In genomic region chr3:85362883-85363282, GRCm38 (mm10) we compare ENCODE assay signal across 15 mouse cellular contexts.
DNase-seq lines count a peak whose midpoint lies in the region; ATAC-seq and TF ChIP-seq lines count a peak whose summit lies in the region.
"Had no signal": no experiment of that assay in that cellular context is flagged by ENCODE, and none has a peak within 500 bp of the region (broad histone marks: within the 10 kb centered on the region; RNA-seq: fewer than 3 reads in every experiment).

No protein-coding gene starts in this region.

- WGBS in forebrain, postnatal 0 days, result 70% methylated on average over 7 of the region's 7 CpGs
- WGBS in forebrain, embryonic 10.5 days, result 96% methylated on average over 7 of the region's 7 CpGs
- WGBS in heart, embryonic 15.5 days, result 33% methylated on average over 7 of the region's 7 CpGs

- H3K27me3 ChIP-seq in forebrain, postnatal 0 days (ENCODE audit: insufficient read depth, low read length), result no peaks in the 10 kb centered on the region
- no peaks in the 10 kb centered on the region for H3K27me3 ChIP-seq in forebrain, embryonic 10.5 days (ENCODE audit: poor library complexity, severe bottlenecking)
- no peaks in the 10 kb centered on the region for H3K27me3 ChIP-seq in heart, embryonic 15.5 days
- H3K27me3 ChIP-seq: forebrain, embryonic 12.5 days; limb, embryonic 13.5 days; midbrain, embryonic 12.5 days had no signal

- H3K4me2 ChIP-seq in forebrain, postnatal 0 days (ENCODE audit: low read depth), result no peak overlapping the region
- no peak overlapping the region for H3K4me2 ChIP-seq in heart, embryonic 15.5 days
- H3K4me2 ChIP-seq: forebrain, embryonic 12.5 days; limb, embryonic 13.5 days; midbrain, embryonic 12.5 days had no signal

- no peak overlapping the region for H3K27ac ChIP-seq in forebrain, postnatal 0 days (ENCODE audit: low read depth, low read length)
- no peak overlapping the region for H3K27ac ChIP-seq in forebrain, embryonic 10.5 days
- peak overlapping the region; percentile 69 for H3K27ac ChIP-seq in heart, embryonic 15.5 days
- H3K27ac ChIP-seq: forebrain, embryonic 12.5 days; limb, embryonic 13.5 days; midbrain, embryonic 12.5 days had no signal

- H3K36me3 ChIP-seq in forebrain, postnatal 0 days (ENCODE audit: insufficient read depth), result no peaks in the 10 kb centered on the region
- H3K36me3 ChIP-seq in forebrain, embryonic 10.5 days (replicated peaks), result no peaks in the 10 kb centered on the region
- H3K36me3 ChIP-seq in heart, embryonic 15.5 days, result no peaks in the 10 kb centered on the region
- H3K36me3 ChIP-seq: forebrain, embryonic 12.5 days; G1E; limb, embryonic 13.5 days; midbrain, embryonic 12.5 days had no signal

- DNase-seq in forebrain, postnatal 0 days, result peak; percentile 24
- DNase-seq in forebrain, embryonic 10.5 days (ENCODE audit: extremely low spot score, low spot score), result no peak
- DNase-seq in left cerebral cortex, postnatal 4 days, result peak; percentile 48
- no peak for DNase-seq in left cerebral cortex, postnatal 14 days (ENCODE audit: low spot score in 2 of 2)
- peak; percentile 60 for DNase-seq in cerebellum, adult 9-10 months
- no peak for DNase-seq in spleen, postnatal 4 days (ENCODE audit: low spot score in 2 of 2)
- no peak for DNase-seq in gastrocnemius, postnatal 14 days
- DNase-seq: B cell, adult 2 months; lung, adult 2 months had no signal

- TF ChIP-seq CTCF in forebrain, postnatal 0 days (IDR thresholded peaks at IDR 0.05; ENCODE audit: low read depth), result no peak

- H3K4me3 ChIP-seq in forebrain, postnatal 0 days (ENCODE audit: low read depth, low read length), result no peak overlapping the region
- H3K4me3 ChIP-seq in forebrain, embryonic 10.5 days, result no peak overlapping the region
- H3K4me3 ChIP-seq in heart, embryonic 15.5 days, result no peak overlapping the region
- H3K4me3 ChIP-seq: forebrain, embryonic 12.5 days; limb, embryonic 13.5 days; midbrain, embryonic 12.5 days had no signal

- H3K4me1 ChIP-seq in forebrain, postnatal 0 days (ENCODE audit: insufficient read depth), result no peaks in the 10 kb centered on the region
- H3K4me1 ChIP-seq in forebrain, embryonic 10.5 days, result no peaks in the 10 kb centered on the region
- H3K4me1 ChIP-seq in heart, embryonic 15.5 days (replicated peaks), result peaks cover 21% of the 10 kb centered on the region
- H3K4me1 ChIP-seq: forebrain, embryonic 12.5 days; limb, embryonic 13.5 days; midbrain, embryonic 12.5 days had no signal

- no peaks in the 10 kb centered on the region for H3K9me3 ChIP-seq in forebrain, postnatal 0 days (ENCODE audit: low read length)
- H3K9me3 ChIP-seq in forebrain, embryonic 10.5 days, result no peaks in the 10 kb centered on the region
- no peaks in the 10 kb centered on the region for H3K9me3 ChIP-seq in heart, embryonic 15.5 days (replicated peaks)
- H3K9me3 ChIP-seq: forebrain, embryonic 12.5 days; G1E; limb, embryonic 13.5 days; midbrain, embryonic 12.5 days had no signal

- intact Hi-C loops in left cerebral cortex, postnatal 4 days (cut with DNase I), result loop anchor here (10.0 kb wide), 1 partner anchor 408 kb away; no protein-coding TSS in a partner anchor
- intact Hi-C loops in left cerebral cortex, postnatal 14 days (cut with DNase I), result no loop called here
- intact Hi-C loops in gastrocnemius, postnatal 14 days (cut with DNase I; ENCODE audit: low total_unique reads), result no loop called here

- ATAC-seq in forebrain, postnatal 0 days, result peak; percentile 42; the same call in 1 of the 2 replicates
- peak; percentile 75 for ATAC-seq in heart, embryonic 15.5 days (replicated peaks; ENCODE audit: insufficient number of reproducible peaks, insufficient read depth, low FRiP score, low read depth)
- ATAC-seq: intestine, embryonic 16.5 days had no signal

- no peak overlapping the region for H3K9ac ChIP-seq in forebrain, postnatal 0 days
- H3K9ac ChIP-seq in heart, embryonic 15.5 days, result no peak overlapping the region
- H3K9ac ChIP-seq: forebrain, embryonic 12.5 days; limb, embryonic 13.5 days; midbrain, embryonic 12.5 days had no signal

Comparison
In these comparisons a context has a peak if more than half of its experiments do, and no peak if none do; other contexts are left out.
1. DNase-seq: peak in forebrain, postnatal 0 days (single experiment), left cerebral cortex, postnatal 4 days (single experiment) and cerebellum, adult 9-10 months (single experiment); none in forebrain, embryonic 10.5 days (single experiment), left cerebral cortex, postnatal 14 days (0 of 2), spleen, postnatal 4 days (0 of 2) and gastrocnemius, postnatal 14 days (single experiment).